Mouse (Mus musculus): ENCODE measurements around the gene Otop2. TPM values are rescaled to one million over a fixed set of nuclear protein-coding genes. Genes with fewer than 3 reads are reported as not detected.

Gene Otop2
- polyA plus RNA-seq, 1 experiment from 2014 or later, result not detected

DNA sequence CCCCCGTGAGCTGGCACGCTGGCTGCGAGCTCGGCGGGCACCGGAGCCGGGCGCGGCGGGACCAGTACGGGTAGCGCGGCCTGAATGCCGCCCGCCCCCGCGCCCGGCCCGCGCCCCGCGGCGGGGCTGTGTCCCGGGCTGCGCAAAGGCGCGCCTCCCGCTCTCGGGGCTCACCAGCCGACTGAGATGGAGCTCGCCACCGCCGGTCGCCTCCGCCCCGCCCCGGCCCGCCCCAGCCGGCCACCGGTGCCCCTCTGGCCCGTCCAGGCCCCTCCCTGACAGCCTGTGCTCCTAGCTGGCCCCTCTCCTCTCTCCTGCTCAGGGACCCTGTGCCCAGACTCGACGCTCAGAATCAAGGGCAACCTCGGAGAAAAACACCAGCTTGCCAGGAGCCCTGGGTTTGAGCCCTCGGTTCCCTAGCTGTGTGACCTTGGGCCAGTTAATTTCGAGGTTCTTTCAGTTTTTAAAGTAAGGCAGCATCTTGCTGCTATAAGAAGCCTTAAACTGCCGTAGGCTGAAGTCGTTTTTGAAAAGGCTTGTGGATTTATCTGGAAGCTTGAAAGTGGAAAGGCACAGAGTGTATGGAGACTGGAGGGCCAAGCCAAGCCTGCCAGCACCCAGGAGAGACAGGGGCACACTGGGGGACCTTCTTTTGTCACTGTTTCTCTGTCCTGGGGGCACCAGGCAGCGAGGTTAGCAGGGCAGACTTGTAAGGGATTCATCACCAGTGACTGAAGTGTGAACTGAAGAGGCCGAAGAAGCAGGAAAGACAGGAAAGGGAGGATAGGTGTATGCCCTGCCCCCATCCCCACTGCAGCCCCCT lies 39.7 kb upstream of the Otop2 start, which contains the start of gene Grin2c:
TSS of gene Grin2c (minus strand) at position 183 of the 823 bp plus-strand sequence.
- H3K4me3 ChIP-seq (ENCODE audit: low read depth, low read length), result peak within 1 kb of the TSS; percentile 47
- no peak within 1 kb of the TSS for H3K27ac ChIP-seq (ENCODE audit: low read depth, low read length)
- peak within 1 kb of the TSS; percentile 89 for H3K4me2 ChIP-seq
- H3K27me3 ChIP-seq (ENCODE audit: control insufficient read depth, insufficient read depth, low read length), result peaks cover 76% of the 10 kb centered on the region
- H3K9me3 ChIP-seq (replicated peaks; ENCODE audit: control insufficient read depth, low read length), result no peaks in the 10 kb centered on the region
- H3K9ac ChIP-seq (ENCODE audit: low read depth, low read length), result peak within 1 kb of the TSS; percentile 59; the same call in 1 of the 2 replicates
- peaks cover 19% of the 10 kb centered on the region for H3K4me1 ChIP-seq (ENCODE audit: control insufficient read depth, insufficient read depth, low read length)
- ATAC-seq (replicated peaks; ENCODE audit: insufficient number of reproducible peaks, low FRiP score, low TSS enrichment), result no peak
- peaks cover 2% of the 10 kb centered on the region; the same call in 1 of the 2 replicates for H3K36me3 ChIP-seq (ENCODE audit: control insufficient read depth, insufficient read depth, low read length)
- WGBS (ENCODE audit: insufficient replicate concordance), result 6% methylated on average over 41 of the region's 50 CpGs

DNA sequence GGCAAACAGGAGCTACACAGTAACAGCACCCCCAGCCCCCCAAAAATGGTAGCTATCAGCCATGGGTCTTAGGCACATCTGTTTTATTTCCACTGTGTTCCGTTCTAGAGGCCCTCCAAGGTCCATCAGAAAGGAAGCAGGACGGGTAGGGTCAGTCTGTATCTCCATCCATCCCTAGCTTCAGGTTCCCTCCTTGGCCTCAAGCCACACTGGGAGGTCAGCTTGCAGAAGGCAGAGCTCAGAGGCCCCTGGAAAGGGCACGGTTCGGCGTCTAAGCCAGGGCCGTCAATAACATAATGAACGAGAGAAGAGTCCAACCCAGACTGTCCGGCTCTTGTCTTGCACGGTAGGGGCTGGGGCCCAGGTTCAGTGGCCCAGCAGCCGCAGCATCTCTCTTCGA lies 39.0 kb upstream of the Otop2 start:
- H3K9ac ChIP-seq (ENCODE audit: low read depth, low read length), result no peak overlapping the region
- peaks cover 2% of the 10 kb centered on the region; the same call in 1 of the 2 replicates for H3K36me3 ChIP-seq (ENCODE audit: control insufficient read depth, insufficient read depth, low read length)
- H3K4me3 ChIP-seq (ENCODE audit: low read depth, low read length), result no peak overlapping the region
- H3K4me2 ChIP-seq, result no peak overlapping the region
- H3K9me3 ChIP-seq (replicated peaks; ENCODE audit: control insufficient read depth, low read length), result no peaks in the 10 kb centered on the region
- H3K27me3 ChIP-seq (ENCODE audit: control insufficient read depth, insufficient read depth, low read length), result peaks cover 70% of the 10 kb centered on the region
- ATAC-seq (replicated peaks; ENCODE audit: insufficient number of reproducible peaks, low FRiP score, low TSS enrichment), result no peak
- H3K4me1 ChIP-seq (ENCODE audit: control insufficient read depth, insufficient read depth, low read length), result peaks cover 21% of the 10 kb centered on the region
- 75% methylated on average over 11 of the region's 11 CpGs for WGBS (ENCODE audit: insufficient replicate concordance)
- no peak overlapping the region for H3K27ac ChIP-seq (ENCODE audit: low read depth, low read length)

DNA sequence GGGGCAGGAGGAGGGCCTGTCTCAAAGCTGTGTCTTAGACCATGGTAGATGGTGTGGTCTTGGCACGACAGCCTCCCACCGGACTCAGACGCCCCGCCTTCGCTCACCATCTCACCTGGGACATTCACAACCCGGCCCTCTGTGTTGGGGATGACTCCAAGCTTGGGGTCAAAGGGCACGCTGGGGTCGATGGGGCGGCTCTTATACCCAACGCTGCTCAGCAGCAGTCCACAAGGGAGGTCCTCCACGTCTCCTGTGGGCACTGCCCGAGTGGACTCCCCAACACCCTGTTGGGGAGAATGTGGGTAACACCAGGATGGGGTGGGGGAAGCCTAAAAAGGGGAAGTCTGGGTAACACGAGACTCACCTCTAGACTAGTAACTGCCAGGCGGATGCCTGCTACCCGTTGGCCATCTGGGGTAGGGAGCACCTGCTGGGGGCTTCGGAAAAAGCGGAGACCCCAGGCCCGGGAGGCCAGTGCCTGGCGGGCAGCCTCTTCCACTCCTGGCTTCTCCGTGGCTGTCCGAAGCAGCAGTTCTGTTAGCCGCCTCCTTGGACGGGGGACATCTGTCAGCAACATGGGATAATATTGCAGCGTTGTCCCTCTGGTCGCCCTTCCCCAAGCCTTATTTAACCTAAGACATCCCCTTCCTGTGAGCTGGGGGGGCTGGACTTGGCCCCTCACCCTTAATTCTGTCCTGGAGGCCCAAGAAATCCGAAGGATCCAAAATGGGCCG lies 37.5 kb upstream of the Otop2 start:
- H3K36me3 ChIP-seq (ENCODE audit: control insufficient read depth, insufficient read depth, low read length), result peaks cover 2% of the 10 kb centered on the region; the same call in 1 of the 2 replicates
- 87% methylated on average over 27 of the region's 27 CpGs for WGBS (ENCODE audit: insufficient replicate concordance)
- ATAC-seq (replicated peaks; ENCODE audit: insufficient number of reproducible peaks, low FRiP score, low TSS enrichment), result no peak
- H3K4me2 ChIP-seq, result no peak overlapping the region
- no peak overlapping the region for H3K4me3 ChIP-seq (ENCODE audit: low read depth, low read length)
- no peak overlapping the region for H3K27ac ChIP-seq (ENCODE audit: low read depth, low read length)
- H3K9ac ChIP-seq (ENCODE audit: low read depth, low read length), result no peak overlapping the region
- H3K9me3 ChIP-seq (replicated peaks; ENCODE audit: control insufficient read depth, low read length), result no peaks in the 10 kb centered on the region
- H3K27me3 ChIP-seq (ENCODE audit: control insufficient read depth, insufficient read depth, low read length), result peaks cover 55% of the 10 kb centered on the region
- peaks cover 23% of the 10 kb centered on the region for H3K4me1 ChIP-seq (ENCODE audit: control insufficient read depth, insufficient read depth, low read length)

DNA sequence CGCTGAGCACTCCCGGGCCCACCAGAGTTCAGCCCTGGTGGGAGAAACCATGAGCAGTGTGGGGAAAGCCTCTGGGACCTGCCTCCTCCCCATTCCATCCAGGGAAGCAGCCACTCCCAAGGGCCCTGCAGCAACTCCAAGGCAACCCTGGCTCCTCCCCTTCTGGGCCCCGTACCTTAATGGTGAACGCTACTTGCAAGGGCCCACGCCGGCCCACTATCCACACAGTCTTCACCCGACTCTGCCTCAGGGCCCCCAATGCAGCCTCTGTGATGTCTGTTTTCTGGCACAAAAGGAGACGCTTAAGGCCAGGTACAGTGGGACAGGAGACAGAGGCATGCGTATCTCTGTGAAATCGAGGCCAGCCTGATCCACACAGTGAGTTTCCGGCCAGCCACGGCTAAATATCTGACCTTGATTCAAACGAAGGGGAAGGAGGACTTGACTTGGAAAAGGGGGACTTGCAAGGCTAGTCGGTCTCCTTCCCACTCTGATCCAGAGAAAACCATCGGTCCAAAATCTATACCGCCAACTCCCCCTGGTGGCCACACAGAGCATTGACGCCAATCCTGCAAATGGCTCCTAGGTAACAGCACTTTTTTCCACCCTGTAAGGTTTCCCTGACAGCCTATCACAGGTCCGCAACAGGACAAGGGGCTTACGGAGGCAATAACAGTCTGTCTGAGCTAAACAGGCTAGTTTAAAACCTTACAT lies 36.7 kb upstream of the Otop2 start:
- peaks cover 48% of the 10 kb centered on the region for H3K27me3 ChIP-seq (ENCODE audit: control insufficient read depth, insufficient read depth, low read length)
- H3K9ac ChIP-seq (ENCODE audit: low read depth, low read length), result no peak overlapping the region
- H3K36me3 ChIP-seq (ENCODE audit: control insufficient read depth, insufficient read depth, low read length), result peaks cover 2% of the 10 kb centered on the region; the same call in 1 of the 2 replicates
- H3K4me2 ChIP-seq, result no peak overlapping the region
- H3K27ac ChIP-seq (ENCODE audit: low read depth, low read length), result no peak overlapping the region
- no peak; the same call in 1 of the 2 replicates for ATAC-seq (replicated peaks; ENCODE audit: insufficient number of reproducible peaks, low FRiP score, low TSS enrichment)
- H3K4me3 ChIP-seq (ENCODE audit: low read depth, low read length), result no peak overlapping the region
- H3K9me3 ChIP-seq (replicated peaks; ENCODE audit: control insufficient read depth, low read length), result no peaks in the 10 kb centered on the region
- H3K4me1 ChIP-seq (ENCODE audit: control insufficient read depth, insufficient read depth, low read length), result peaks cover 16% of the 10 kb centered on the region
- 23% methylated on average over 19 of the region's 19 CpGs for WGBS (ENCODE audit: insufficient replicate concordance)

DNA sequence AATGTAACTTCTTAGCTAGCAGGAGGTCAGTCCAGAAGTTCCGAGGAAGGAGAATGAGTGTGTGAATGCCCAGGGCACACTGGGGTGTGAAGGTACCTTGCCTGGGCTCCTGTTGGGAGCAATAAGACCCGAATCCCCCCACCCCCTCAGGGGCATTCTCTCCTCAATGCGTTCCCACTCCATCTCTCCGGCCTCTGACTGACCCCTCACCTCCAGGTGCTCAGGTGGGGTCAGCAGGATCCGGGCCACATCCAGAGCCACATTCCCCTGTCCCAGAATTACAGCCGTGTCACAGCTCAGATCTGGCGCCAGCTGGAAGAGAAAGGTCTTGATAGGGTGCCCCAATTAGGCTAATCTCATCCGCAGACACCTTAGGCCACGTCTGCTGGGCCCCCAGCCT lies 35.9 kb upstream of the Otop2 start:
- ATAC-seq (replicated peaks; ENCODE audit: insufficient number of reproducible peaks, low FRiP score, low TSS enrichment), result no peak
- Histone ChIP-seq H3K9me3 (replicated peaks; ENCODE audit: control insufficient read depth, low read length) (no peaks in the 10 kb centered on the region), H3K36me3 (ENCODE audit: control insufficient read depth, insufficient read depth, low read length) (peaks cover 2% of the 10 kb centered on the region; the same call in 1 of the 2 replicates), H3K4me2 (no peak overlapping the region), H3K4me1 (ENCODE audit: control insufficient read depth, insufficient read depth, low read length) (peaks cover 12% of the 10 kb centered on the region), H3K27ac (ENCODE audit: low read depth, low read length) (no peak overlapping the region), H3K27me3 (ENCODE audit: control insufficient read depth, insufficient read depth, low read length) (peaks cover 40% of the 10 kb centered on the region), H3K4me3 (ENCODE audit: low read depth, low read length) (no peak overlapping the region), H3K9ac (ENCODE audit: low read depth, low read length) (no peak overlapping the region)
- 72% methylated on average over 9 of the region's 9 CpGs for WGBS (ENCODE audit: insufficient replicate concordance)

DNA sequence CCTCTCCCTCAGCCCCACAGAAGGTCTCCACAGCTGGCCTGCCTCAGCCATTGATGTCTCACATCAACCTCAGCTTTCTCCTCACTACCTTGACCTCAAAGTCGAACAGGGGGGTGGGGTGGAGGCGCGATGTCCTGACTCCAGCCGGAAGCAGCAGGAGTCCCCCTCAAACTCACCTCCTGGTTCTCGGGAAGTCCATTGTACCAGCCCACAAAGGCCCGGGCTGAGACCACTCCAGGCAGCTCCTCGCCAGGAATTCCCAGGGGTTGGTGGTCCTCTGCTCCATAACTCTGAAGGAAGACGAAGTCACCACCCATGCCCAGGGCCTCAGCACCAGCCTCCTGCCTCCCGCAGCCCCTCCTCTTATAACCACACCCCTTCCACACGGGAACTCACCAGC lies 35.5 kb upstream of the Otop2 start:
- peaks cover 36% of the 10 kb centered on the region for H3K27me3 ChIP-seq (ENCODE audit: control insufficient read depth, insufficient read depth, low read length)
- H3K36me3 ChIP-seq (ENCODE audit: control insufficient read depth, insufficient read depth, low read length), result peaks cover 2% of the 10 kb centered on the region; the same call in 1 of the 2 replicates
- ATAC-seq (replicated peaks; ENCODE audit: insufficient number of reproducible peaks, low FRiP score, low TSS enrichment), result no peak
- peaks cover 13% of the 10 kb centered on the region for H3K4me1 ChIP-seq (ENCODE audit: control insufficient read depth, insufficient read depth, low read length)
- WGBS (ENCODE audit: insufficient replicate concordance), result 67% methylated on average over 10 of the region's 10 CpGs
- H3K4me2 ChIP-seq, result no peak overlapping the region
- no peak overlapping the region for H3K9ac ChIP-seq (ENCODE audit: low read depth, low read length)
- no peaks in the 10 kb centered on the region for H3K9me3 ChIP-seq (replicated peaks; ENCODE audit: control insufficient read depth, low read length)
- no peak overlapping the region for H3K27ac ChIP-seq (ENCODE audit: low read depth, low read length)
- H3K4me3 ChIP-seq (ENCODE audit: low read depth, low read length), result no peak overlapping the region

DNA sequence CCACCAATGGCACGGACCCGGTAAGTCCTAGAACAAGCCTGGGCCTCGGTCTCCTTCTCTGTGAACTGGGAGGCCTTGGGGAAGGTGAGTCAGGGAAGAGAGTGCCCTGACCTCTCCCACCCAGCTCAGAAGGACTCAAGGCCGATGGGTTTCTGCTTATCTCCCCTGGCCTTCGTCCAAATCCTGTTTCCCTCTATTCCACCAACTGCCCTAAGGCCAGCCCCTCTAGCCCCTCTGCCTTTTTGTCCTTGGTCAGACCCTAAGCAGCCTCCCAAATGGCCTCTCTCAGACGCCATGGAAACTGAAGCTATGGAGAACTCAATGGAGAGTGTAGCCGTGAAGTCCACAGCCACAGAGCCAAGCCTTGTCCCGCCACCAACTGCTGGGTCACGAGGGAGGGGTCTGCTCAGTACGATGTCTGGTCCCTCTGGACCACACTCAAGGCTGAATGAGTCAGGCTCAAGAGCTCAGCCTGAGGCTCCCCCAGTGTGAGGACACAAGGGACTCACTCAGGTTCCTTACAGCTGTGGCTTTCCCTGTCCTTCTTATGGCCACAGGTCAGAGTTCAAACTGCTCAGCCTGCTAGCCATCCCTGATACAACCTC lies 34.0 kb upstream of the Otop2 start:
- H3K9ac ChIP-seq (ENCODE audit: low read depth, low read length), result no peak overlapping the region
- peaks cover 21% of the 10 kb centered on the region for H3K27me3 ChIP-seq (ENCODE audit: control insufficient read depth, insufficient read depth, low read length)
- no peak for ATAC-seq (replicated peaks; ENCODE audit: insufficient number of reproducible peaks, low FRiP score, low TSS enrichment)
- no peak overlapping the region for H3K4me3 ChIP-seq (ENCODE audit: low read depth, low read length)
- peaks cover 2% of the 10 kb centered on the region; the same call in 1 of the 2 replicates for H3K36me3 ChIP-seq (ENCODE audit: control insufficient read depth, insufficient read depth, low read length)
- 65% methylated on average over 10 of the region's 10 CpGs for WGBS (ENCODE audit: insufficient replicate concordance)
- H3K27ac ChIP-seq (ENCODE audit: low read depth, low read length), result no peak overlapping the region
- H3K9me3 ChIP-seq (replicated peaks; ENCODE audit: control insufficient read depth, low read length), result no peaks in the 10 kb centered on the region
- H3K4me2 ChIP-seq, result no peak overlapping the region
- H3K4me1 ChIP-seq (ENCODE audit: control insufficient read depth, insufficient read depth, low read length), result peaks cover 13% of the 10 kb centered on the region

DNA sequence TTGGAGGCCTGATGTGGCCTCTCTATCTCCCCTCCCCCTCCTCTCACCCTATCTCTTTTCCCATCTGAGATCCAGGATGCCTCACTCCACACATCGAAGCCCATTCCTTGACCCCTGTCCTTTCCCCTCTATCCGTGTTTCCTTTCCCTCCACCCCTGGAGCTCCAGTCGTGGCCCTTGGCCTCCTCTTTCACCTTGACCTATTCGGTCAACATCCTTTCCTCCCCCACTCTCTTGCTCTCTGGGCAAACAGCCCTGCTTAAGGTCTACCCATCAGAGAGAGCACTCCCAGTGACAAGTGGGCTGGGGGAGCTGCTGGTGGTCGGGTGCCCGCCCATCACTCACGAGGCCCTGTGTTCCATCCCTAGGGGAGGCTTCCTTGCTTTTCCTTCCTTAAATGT lies 33.2 kb upstream of the Otop2 start:
- H3K9ac ChIP-seq (ENCODE audit: low read depth, low read length), result 0 out of 2 replicates have a peak overlapping the region, but pooled peaks have one; percentile 43
- no peak for ATAC-seq (replicated peaks; ENCODE audit: insufficient number of reproducible peaks, low FRiP score, low TSS enrichment)
- no peak overlapping the region for H3K4me3 ChIP-seq (ENCODE audit: low read depth, low read length)
- H3K27ac ChIP-seq (ENCODE audit: low read depth, low read length), result no peak overlapping the region
- H3K9me3 ChIP-seq (replicated peaks; ENCODE audit: control insufficient read depth, low read length), result no peaks in the 10 kb centered on the region
- 49% methylated on average over 7 of the region's 7 CpGs for WGBS (ENCODE audit: insufficient replicate concordance)
- H3K4me2 ChIP-seq, result no peak overlapping the region
- 0 out of 2 replicates have a peak, but pooled peaks cover 2% of the 10 kb centered on the region for H3K36me3 ChIP-seq (ENCODE audit: control insufficient read depth, insufficient read depth, low read length)
- peaks cover 16% of the 10 kb centered on the region for H3K4me1 ChIP-seq (ENCODE audit: control insufficient read depth, insufficient read depth, low read length)
- peaks cover 13% of the 10 kb centered on the region for H3K27me3 ChIP-seq (ENCODE audit: control insufficient read depth, insufficient read depth, low read length)

All from heart, embryonic 11.5 days (tissue).